Mouse (Mus musculus) cerebral cortex, adult 2 months (tissue): ENCODE results near the gene Dlk1.

Experiments
- WGBS: fragments of 180-500 bp; shearing (Covaris S2); methylation state at CpG from one replicate; pipeline ENCODE4 v1.1.7; 2018; 5-methylcytosine and 5-hydroxymethylcytosine counted together

Gene Dlk1

GRCm38 (mm10) chr12:109438383-109438782, 14.2 kb upstream of the Dlk1 start:
- WGBS, result 70% methylated on average over 6 of the region's 6 CpGs

DNA sequence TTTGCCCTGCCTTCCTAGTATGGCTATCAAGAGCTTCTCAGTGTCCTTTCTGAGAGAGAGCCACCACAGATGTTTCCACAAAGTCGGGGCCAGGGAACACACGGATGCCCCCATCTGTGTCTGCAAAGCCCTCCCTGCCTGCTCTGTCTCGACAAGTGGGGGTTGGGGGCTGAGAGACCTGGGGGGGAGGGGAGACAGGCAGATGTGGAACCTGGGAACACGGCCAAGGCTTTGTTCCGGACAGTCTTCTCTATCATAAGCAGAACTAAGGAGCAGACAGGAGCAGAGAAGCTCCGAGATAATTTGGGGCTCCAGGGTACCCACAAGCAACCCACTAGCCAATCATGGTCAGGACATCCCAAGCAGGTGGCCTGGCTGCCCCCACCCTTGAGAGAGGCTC, 12.6 kb upstream of the Dlk1 start:
- 57% methylated on average over 6 of the region's 6 CpGs for WGBS

DNA sequence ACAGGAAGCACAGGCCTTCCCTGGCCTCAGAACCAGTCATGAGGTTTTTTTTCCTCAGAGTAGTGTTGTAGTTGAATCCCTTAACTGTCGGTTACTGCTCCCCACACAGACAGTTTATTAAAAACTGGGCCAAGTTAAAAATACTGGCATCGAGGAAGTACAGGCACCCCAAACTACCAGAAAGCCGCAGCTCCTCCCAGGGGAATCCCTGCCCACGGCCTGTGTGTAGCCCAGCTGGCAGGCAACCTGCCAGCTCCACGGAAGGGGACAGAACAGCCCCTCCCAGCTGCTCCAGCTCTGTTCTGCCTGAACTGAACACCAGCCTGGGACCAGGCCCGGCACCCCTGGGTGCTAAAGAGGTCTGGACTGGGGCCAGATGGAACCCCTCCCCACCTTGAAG, 11.3 kb upstream of the Dlk1 start:
- 18% methylated on average over 6 of the region's 6 CpGs for WGBS

DNA sequence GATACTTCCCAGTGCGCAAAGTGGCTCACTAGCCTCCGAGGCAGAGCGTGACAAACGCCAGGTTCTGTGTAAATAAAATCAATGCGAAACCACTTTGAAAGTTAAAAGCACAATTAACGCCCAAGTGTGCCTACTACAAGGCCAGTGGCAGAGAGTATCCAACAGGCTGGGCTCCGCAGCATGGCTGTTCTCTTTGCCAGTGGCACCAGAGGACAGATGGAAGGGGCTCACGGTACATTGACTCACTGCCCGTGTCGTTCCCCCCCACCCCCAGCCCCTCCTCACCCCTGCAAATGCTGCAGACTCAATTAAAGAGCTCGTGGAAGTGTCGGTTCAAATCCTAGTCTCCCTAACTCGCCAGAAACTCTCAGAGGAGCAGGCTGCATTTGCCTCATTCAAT, 10.5 kb upstream of the Dlk1 start:
- 65% methylated on average over 13 of the region's 13 CpGs for WGBS

- WGBS, result 78% methylated on average over 3 of the region's 3 CpGs
These were observed 9.3 kb upstream of the Dlk1 start for GRCm38 (mm10) chr12:109443276-109443675.

DNA sequence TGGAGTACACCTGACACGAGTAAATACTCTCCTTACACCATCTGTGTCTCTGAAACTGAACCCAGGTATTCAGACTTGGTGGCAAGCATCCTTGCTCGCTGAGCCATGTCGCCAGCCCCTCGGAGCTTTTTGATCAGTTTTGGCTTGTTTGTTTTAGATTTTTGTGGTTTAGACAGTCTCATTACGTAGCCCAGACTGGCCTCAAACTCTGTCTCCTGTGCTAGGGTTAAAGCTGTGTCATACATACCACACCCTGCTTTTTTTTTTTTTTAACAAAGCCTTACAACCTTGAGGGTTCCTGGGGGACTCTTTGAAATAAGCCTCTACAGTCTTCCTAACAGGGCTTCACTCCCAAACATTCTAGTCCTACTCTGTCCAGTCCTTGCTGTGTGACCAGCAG, 7.6 kb upstream of the Dlk1 start:
- 79% methylated on average over 5 of the region's 5 CpGs for WGBS

DNA sequence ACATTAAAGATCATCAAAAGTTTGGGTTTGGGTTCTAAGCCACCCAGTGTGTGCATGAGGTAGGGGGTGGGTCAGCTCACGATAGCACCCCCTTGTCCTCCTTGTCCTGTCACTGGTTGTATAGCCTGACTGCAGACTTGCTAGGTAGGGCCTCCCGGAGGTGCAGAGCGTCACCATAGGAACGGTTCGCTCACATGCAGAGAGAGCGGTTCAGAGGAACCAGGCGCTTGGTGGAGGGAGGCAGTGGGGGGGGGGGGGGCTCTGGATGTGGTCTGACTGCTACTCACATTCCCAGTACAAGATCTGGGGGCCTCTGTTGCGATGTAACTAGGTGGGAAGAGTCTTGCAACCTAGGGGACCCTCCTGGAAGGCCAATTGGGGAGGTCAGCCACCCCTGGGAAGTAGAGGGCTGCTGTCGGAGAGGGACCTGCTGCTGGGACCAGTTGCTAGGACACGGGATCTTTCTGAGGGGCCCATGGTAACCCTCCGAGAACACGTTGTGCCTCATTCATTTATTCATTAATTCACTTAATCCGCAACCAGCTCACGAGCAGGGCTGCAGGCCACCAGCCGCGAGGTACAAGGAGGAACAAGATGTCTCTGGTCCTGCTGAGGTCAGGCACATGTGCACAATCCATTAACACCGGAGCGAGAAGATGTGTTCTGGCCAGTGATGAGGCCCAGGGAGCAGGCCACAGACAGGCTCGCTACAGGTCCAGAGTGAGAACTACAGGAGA, 7.0 kb upstream of the Dlk1 start:
- WGBS, result 12% methylated on average over 19 of the region's 19 CpGs

DNA sequence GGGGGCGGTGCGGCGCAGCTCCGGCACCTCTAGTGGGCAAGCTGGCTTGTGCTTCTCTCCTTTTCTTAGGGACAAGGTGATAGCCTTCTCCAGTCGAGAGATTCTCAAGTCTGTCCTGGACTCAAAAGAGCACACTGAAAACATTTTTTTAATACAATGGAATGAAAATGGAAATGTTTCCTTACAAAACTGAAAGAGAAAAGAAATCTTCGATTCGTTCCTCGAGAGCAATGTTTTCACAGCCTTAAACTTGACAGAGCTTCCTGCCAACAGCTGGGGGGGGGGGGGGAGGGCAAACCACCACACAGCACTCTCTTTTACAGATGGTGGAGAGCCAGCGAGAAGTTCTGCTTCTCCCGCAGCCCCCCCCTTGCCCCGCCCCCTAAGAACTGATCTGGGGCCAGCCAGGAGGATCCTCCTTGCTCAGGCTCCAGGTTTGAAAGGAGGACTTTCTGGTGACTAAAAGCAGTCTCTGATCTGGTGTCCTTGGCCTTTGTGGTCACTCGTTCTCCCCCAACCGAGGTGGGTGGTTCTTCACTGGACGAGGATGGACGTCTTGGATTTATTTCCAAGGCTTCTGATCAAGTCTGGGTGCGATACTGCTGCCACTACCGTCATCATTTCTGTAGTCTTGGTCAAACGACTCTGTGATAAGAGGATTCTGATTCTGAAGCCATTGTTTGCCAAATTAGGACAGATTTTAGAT, 6.2 kb upstream of the Dlk1 start:
- WGBS, result 8% methylated on average over 18 of the region's 18 CpGs

GRCm38 (mm10) chr12:109449421-109450411, 2.9 kb upstream of the Dlk1 start:
- 5% methylated on average over 30 of the region's 30 CpGs for WGBS

- 3% methylated on average over 87 of the region's 96 CpGs for WGBS
These were observed 708 bp downstream of the Dlk1 start for GRCm38 (mm10) chr12:109453065-109453997.

DNA sequence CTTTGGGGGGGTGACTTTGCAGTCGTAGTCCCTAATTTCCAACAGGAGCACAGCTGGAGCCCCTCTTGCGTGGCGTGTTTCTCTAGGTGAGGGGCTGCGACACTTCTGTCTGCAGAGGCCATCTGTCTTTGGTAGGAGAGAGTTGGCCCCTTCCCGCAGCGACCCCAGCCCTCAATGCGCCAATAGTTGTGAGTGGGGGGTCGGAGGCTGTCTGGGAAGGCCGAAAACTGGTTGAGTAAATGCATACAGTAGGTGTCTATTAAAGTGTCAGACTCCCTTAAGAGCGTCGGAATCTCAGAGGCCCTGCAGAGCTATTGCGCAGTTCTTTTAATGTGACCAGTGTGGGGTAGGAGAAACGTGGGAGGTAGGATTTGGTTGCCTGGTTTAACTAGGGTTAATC, 1.5 kb downstream of the Dlk1 start:
- WGBS, result 38% methylated on average over 13 of the region's 13 CpGs

- WGBS, result 42% methylated on average over 9 of the region's 9 CpGs
These were observed 4.0 kb downstream of the Dlk1 start for GRCm38 (mm10) chr12:109456531-109457202.

DNA sequence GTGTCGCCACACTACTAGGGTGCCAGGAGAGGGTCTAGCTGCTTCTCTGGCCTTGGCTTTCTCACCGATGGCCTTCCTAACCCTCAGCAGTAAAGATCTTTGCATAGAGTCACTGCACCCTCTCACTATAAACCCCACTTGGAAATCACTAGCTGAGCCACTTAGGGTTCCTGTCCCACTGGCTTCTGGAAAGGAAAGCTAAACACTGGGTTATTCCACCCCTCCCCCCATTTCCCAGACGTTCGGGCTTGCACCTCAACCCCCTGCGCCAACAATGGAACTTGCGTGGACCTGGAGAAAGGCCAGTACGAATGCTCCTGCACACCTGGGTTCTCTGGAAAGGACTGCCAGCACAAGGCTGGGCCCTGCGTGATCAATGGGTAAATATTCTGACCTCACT, 5.2 kb downstream of the Dlk1 start:
- WGBS, result 61% methylated on average over 8 of the region's 8 CpGs

- WGBS, result 27% methylated on average over 10 of the region's 10 CpGs
These were observed 6.3 kb downstream of the Dlk1 start for GRCm38 (mm10) chr12:109458896-109459295.

DNA sequence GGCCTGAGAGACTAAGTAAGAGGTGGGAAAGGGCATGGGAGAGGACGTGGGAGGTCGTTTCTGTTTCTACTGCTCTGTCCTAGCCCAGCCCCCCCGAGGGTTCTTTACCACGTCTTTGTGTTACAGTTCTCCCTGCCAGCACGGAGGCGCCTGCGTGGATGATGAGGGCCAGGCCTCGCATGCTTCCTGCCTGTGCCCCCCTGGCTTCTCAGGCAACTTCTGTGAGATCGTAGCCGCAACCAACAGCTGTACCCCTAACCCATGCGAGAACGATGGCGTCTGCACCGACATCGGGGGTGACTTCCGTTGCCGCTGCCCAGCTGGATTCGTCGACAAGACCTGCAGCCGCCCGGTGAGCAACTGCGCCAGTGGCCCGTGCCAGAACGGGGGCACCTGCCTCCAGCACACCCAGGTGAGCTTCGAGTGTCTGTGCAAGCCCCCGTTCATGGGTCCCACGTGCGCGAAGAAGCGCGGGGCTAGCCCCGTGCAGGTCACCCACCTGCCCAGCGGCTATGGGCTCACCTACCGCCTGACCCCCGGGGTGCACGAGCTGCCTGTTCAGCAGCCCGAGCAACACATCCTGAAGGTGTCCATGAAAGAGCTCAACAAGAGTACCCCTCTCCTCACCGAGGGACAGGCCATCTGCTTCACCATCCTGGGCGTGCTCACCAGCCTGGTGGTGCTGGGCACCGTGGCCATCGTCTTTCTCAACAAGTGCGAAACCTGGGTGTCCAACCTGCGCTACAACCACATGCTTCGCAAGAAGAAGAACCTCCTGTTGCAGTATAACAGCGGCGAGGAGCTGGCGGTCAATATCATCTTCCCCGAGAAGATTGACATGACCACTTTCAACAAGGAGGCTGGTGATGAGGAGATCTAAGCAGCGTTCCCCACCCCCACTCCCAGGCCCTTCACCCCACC, 7.1 kb downstream of the Dlk1 start:
- WGBS, result 43% methylated on average over 49 of the region's 49 CpGs

DNA sequence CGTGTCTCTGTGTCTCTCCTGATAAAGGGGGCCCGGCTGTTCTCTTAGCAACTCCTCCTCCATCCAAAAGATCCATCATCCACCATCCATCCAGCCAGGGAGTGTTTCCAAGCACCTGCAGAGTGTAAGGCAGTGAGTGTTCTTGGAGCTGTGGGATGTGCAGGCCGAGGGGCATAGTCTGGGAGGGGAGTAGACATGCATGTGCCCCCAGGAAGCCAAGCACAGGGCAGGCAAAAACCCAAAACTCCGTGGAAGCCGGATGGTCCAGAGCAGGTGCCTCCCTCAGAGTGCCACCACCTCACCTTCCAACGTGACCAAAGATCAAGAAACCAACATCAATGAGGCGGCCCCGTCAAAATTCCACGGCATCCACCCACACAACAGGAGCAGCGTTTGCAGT, 10.0 kb downstream of the Dlk1 start:
- WGBS, result 78% methylated on average over 10 of the region's 10 CpGs

DNA sequence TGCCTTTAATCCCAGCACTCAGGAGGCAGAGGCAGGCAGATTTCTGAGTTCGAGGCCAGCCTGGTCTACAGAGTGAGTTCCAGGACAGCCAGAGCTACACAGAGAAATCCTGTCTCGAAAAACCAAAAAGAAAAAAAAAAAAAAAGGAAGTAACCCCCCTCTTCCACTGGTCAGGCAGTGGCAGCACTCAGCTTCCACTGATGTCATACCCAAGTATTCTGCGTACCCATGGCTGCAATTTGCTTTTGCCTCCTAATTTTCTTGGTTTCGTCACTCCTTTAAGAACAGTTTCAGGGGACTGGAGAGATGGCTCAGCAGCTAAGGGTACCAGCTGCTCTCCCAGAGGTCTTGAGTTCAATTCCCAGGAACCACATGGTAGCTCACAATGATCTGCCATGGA, 14.8 kb downstream of the Dlk1 start:
- 85% methylated on average over 4 of the region's 4 CpGs for WGBS

- WGBS, result 89% methylated on average over 8 of the region's 8 CpGs
These were observed 17.2 kb downstream of the Dlk1 start for GRCm38 (mm10) chr12:109469793-109470192.

DNA sequence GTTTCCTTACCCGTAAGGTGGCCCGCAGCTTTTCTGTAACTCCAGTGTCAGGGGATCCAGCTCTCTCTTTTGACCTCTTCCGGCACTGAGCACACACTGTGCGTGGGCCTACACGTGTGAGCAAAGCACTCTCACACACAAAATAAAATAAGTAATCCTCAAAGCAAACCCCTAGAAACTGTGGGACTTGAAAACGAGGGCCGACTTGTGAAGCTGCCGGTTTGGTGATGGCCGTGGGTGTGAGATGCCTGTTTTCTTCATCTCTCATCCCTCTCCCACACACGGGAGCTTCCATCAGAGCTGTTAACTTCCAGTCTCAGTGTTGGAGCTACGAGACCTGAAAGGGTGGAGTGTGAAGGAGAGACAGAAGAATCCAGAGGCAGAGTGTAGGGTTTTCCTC, 20.0 kb downstream of the Dlk1 start:
- WGBS, result 66% methylated on average over 11 of the region's 11 CpGs
